Mouse (Mus musculus): ENCODE measurements around the gene Jup.

GRCm38 (mm10) chr11:100352076-100352857, 45.3 kb downstream of the Jup start:
- peak; percentile 68 for TF ChIP-seq CTCF (IDR thresholded peaks at IDR 0.05; ENCODE audit: low read depth)
- TF ChIP-seq EP300 (IDR thresholded peaks at IDR 0.05; ENCODE audit: low read depth) = no peak
